Mouse (Mus musculus): ENCODE data around the gene Tmem135.

DNA sequence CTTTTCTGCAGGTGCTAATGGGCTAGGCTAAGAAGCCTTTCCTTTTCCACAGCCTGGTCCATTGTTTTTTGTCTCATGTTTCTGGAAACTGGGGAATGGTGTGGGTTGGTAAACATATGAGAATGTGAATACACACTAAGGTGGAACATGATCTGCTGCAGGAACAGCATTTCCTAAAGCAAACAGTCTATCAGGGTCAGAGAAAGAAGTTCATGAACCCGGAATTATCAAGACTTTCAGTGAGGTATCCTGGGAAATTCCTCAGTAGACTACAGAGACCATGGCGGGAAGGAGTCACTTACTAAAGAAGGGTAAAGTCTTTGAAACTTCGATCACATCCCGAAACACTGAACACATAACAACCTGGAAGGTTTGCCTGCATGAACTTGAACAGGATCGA lies 32.4 kb upstream of the Tmem135 start:
- TF ChIP-seq POLR2A (IDR thresholded peaks at IDR 0.05; ENCODE audit: extremely low read depth, insufficient read depth, low read length) = no peak
- TF ChIP-seq CTCF (IDR thresholded peaks at IDR 0.05; ENCODE audit: extremely low read depth, insufficient read depth, low read length) = no peak
